ENCODE assay signal across 19 mouse cellular contexts in genomic region chr6:91202571-91202970, GRCm38 (mm10). TPM values are rescaled to one million over a fixed set of nuclear protein-coding genes. Genes with fewer than 3 reads are reported as not detected.
DNase-seq lines count a peak whose midpoint lies in the region; ATAC-seq and TF ChIP-seq lines count a peak whose summit lies in the region.
"Had no signal": no experiment of that assay in that cellular context is flagged by ENCODE, and none has a peak within 500 bp of the region (broad histone marks: within the 10 kb centered on the region; RNA-seq: fewer than 3 reads in every experiment).

No protein-coding gene starts in this region.

- 87% methylated on average over 4 of the region's 4 CpGs for whole genome bisulfite sequencing in midbrain, postnatal 0 days

- H3K36me3 ChIP-seq in midbrain, postnatal 0 days (ENCODE audit: insufficient read depth, low read length) = no peaks in the 10 kb centered on the region
- H3K36me3 ChIP-seq: hindbrain, embryonic 13.5 days; lung, embryonic 15.5 days; midbrain, embryonic 13.5 days; neural tube, embryonic 12.5 days had no signal

- no peak overlapping the region for H3K4me2 ChIP-seq in midbrain, postnatal 0 days (ENCODE audit: low read depth, low read length, poor library complexity, severe bottlenecking)
- H3K4me2 ChIP-seq: hindbrain, embryonic 13.5 days; lung, embryonic 15.5 days; midbrain, embryonic 13.5 days; neural tube, embryonic 12.5 days had no signal

- no peaks in the 10 kb centered on the region for H3K27me3 ChIP-seq in midbrain, postnatal 0 days (ENCODE audit: insufficient read depth, low read length)
- H3K27me3 ChIP-seq: lung, embryonic 15.5 days; neural tube, embryonic 12.5 days had no signal

- H3K4me1 ChIP-seq in midbrain, postnatal 0 days (ENCODE audit: insufficient read depth, low read length) = no peaks in the 10 kb centered on the region

- no peak for TF ChIP-seq CTCF in midbrain, postnatal 0 days (IDR thresholded peaks at IDR 0.05)

- H3K4me3 ChIP-seq in midbrain, postnatal 0 days (ENCODE audit: low read depth, low read length) = no peak overlapping the region
- H3K4me3 ChIP-seq: hindbrain, embryonic 13.5 days; lung, embryonic 15.5 days; midbrain, embryonic 13.5 days; neural tube, embryonic 12.5 days had no signal

- H3K9me3 ChIP-seq in midbrain, postnatal 0 days (ENCODE audit: low read length) = no peaks in the 10 kb centered on the region
- H3K9me3 ChIP-seq: hindbrain, embryonic 13.5 days; lung, embryonic 15.5 days; midbrain, embryonic 13.5 days; neural tube, embryonic 12.5 days had no signal

- no peak for ATAC-seq in midbrain, postnatal 0 days (ENCODE audit: low FRiP score)
- ATAC-seq: CD4-positive, CD25-positive, alpha-beta regulatory T cell, adult 4 months; forebrain, embryonic 14.5 days; midbrain, embryonic 13.5 days had no signal

- H3K9ac ChIP-seq in midbrain, postnatal 0 days (replicated peaks; ENCODE audit: low read length, poor library complexity, severe bottlenecking) = no peak overlapping the region
- H3K9ac ChIP-seq: hindbrain, embryonic 13.5 days; liver, embryonic 14.5 days; lung, embryonic 15.5 days; midbrain, embryonic 13.5 days; neural tube, embryonic 12.5 days had no signal

- no peak overlapping the region for H3K27ac ChIP-seq in midbrain, postnatal 0 days (ENCODE audit: low read depth, low read length)
- H3K27ac ChIP-seq: hindbrain, embryonic 13.5 days; liver, embryonic 14.5 days; lung, embryonic 15.5 days; midbrain, embryonic 13.5 days; neural tube, embryonic 12.5 days had no signal

- DNase-seq in 3134 (ENCODE audit: extremely low read depth, insufficient read length, low spot score) = peak; percentile 72
- DNase-seq in 416B (ENCODE audit: low read depth) = peak; percentile 8
- peak; percentile 8 for DNase-seq in ZHBTc4 (ENCODE audit: low read depth, low spot score)
- peak; percentile 98 for DNase-seq in fibroblast of lung, adult 2 months (ENCODE audit: low read depth)
- DNase-seq in kidney, postnatal 4 days = no peak
- DNase-seq in midbrain, postnatal 0 days (ENCODE audit: low spot score) = no peak
- no peak for DNase-seq in urinary bladder, postnatal 4 days (ENCODE audit: low spot score in 2 of 2)
- DNase-seq: adrenal gland, postnatal 25 days; kidney, adult 18-20 months; layer of hippocampus, adult 9-11 months; retina, postnatal 1 day; thymus, postnatal 4 days had no signal

RNA-seq across cellular contexts. Expression of gene Fbln2, which starts 9.7 kb away (rescaled TPM):
- total RNA-seq in midbrain, postnatal 0 days (2014; rRNA removed) = 32.0 and 33.5 TPM in 2 replicates
- polyA plus RNA-seq in midbrain, postnatal 0 days (2015; fragmentation: Nextera tagmentation; extraction: Ambion mirVana) = 12.1 and 15.3 TPM in 2 replicates

RNA-seq across cellular contexts. Expression of gene Hdac11, which starts 46.1 kb away (rescaled TPM):
- total RNA-seq in midbrain, postnatal 0 days (2014; rRNA removed) = 104 and 121 TPM in 2 replicates
- polyA plus RNA-seq in midbrain, postnatal 0 days (2015; fragmentation: Nextera tagmentation; extraction: Ambion mirVana) = 55.2 and 59.1 TPM in 2 replicates

Comparison
In these comparisons a context has a peak if more than half of its experiments do, and no peak if none do; other contexts are left out.
1. DNase-seq: peak in 3134 (single experiment), 416B (single experiment), ZHBTc4 (single experiment) and fibroblast of lung, adult 2 months (single experiment); none in kidney, postnatal 4 days (0 of 2), midbrain, postnatal 0 days (single experiment) and urinary bladder, postnatal 4 days (0 of 2).